Mouse (Mus musculus): ENCODE results near the gene Lbhd2.

The Lbhd2 gene

GRCm38 (mm10) chr12:111432751-111433331 is 26.2 kb downstream of the Lbhd2 start:
- DNase-seq: no peak

GRCm38 (mm10) chr12:111434164-111434744 is 27.6 kb downstream of the Lbhd2 start:
- no peak for DNase-seq

GRCm38 (mm10) chr12:111434745-111435327 is 28.2 kb downstream of the Lbhd2 start:
- DNase-seq: no peak

GRCm38 (mm10) chr12:111436170-111436569 is 29.6 kb downstream of the Lbhd2 start:
- no peak for DNase-seq

- no peak for DNase-seq
Observed at GRCm38 (mm10) chr12:111436640-111437039, 30.0 kb downstream of the Lbhd2 start.

- DNase-seq: no peak
Observed at GRCm38 (mm10) chr12:111437222-111437900, 30.8 kb downstream of the Lbhd2 start.

GRCm38 (mm10) chr12:111438850-111439249 is 32.2 kb downstream of the Lbhd2 start:
- no peak for DNase-seq

GRCm38 (mm10) chr12:111440701-111441373 is 34.2 kb downstream of the Lbhd2 start:
- no peak for DNase-seq

GRCm38 (mm10) chr12:111441523-111441922 is 34.9 kb downstream of the Lbhd2 start:
- no peak for DNase-seq

- DNase-seq: peak; percentile 12
Observed at GRCm38 (mm10) chr12:111442309-111443010, 35.9 kb downstream of the Lbhd2 start, which contains the start of gene Tnfaip2. Gene Tnfaip2 (plus strand): TSS chr12:111442469.

GRCm38 (mm10) chr12:111443011-111443870 is 36.6 kb downstream of the Lbhd2 start:
- DNase-seq: no peak

- DNase-seq: no peak
Observed at GRCm38 (mm10) chr12:111443921-111444831, 37.6 kb downstream of the Lbhd2 start.

GRCm38 (mm10) chr12:111445161-111445889 is 38.7 kb downstream of the Lbhd2 start:
- DNase-seq: peak; percentile 10

GRCm38 (mm10) chr12:111445890-111446613 is 39.4 kb downstream of the Lbhd2 start:
- no peak for DNase-seq

- DNase-seq: no peak
Observed at GRCm38 (mm10) chr12:111446745-111447144, 40.1 kb downstream of the Lbhd2 start.

GRCm38 (mm10) chr12:111447350-111447749 is 40.7 kb downstream of the Lbhd2 start:
- DNase-seq: no peak

- no peak for DNase-seq
Observed at GRCm38 (mm10) chr12:111447898-111448760, 41.5 kb downstream of the Lbhd2 start.

Data from thymus, postnatal 14 days (tissue).